Mouse (Mus musculus): ENCODE results near the gene Zfp526.

The Zfp526 gene

DNA sequence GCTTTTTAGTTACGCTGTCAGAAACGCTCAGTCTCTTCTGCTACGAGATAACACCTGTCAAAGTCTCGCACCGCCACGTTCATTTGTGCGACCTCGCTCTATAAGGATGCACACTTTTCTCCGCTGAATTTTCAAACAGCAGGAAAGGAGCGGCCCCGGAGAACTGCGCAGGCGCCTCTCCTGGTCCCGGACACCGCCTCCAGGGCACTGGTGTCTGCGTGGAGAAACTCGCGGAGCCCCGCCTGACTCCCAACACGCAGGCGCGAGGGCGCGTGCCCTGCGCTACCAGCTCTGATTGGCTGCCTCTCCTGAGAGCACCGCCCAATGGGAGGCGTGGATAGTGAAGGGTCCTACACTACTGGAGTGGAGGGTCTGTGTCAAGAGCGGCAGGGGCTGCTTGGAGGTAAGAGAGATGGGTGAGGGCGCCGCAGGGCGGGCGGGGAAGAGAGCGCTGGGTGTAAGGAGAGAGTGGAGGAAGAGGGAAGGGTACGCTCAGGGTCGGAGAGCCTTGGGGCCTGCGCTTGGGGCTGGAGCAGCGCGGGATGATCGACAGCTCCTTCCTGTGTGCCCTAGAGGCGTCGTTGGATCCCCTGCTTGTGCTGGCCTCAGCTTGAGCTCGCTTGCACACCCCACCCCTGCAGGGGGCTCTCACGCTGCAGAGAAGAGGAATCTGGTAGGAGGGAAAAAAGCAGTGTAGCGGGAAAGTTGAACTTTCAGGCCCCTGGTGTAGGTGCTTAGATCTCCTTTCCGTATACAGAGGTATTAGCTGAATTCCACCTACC is at the start of gene Zfp526:
Gene Zfp526, plus strand, starts transcription at position 324 of the 782 bp plus-strand sequence.
- in situ Hi-C loops (cut with MboI; ENCODE audit: low pct_unique_long_range_greater_than_20kb in 1 of 2, low sequenced_read_pairs in 2 of 2, unreplicated experiment in 1 of 2), result no loop called here

- in situ Hi-C loops (cut with MboI; ENCODE audit: low pct_unique_long_range_greater_than_20kb in 1 of 2, low sequenced_read_pairs in 2 of 2, unreplicated experiment in 1 of 2), result no loop called here
Observed at GRCm38 (mm10) chr7:25172669-25173068, 48.6 kb upstream of the Zfp526 start.

- in situ Hi-C loops (cut with MboI; ENCODE audit: low pct_unique_long_range_greater_than_20kb in 1 of 2, low sequenced_read_pairs in 2 of 2, unreplicated experiment in 1 of 2), result no loop called here
Observed at GRCm38 (mm10) chr7:25174343-25174742, 46.9 kb upstream of the Zfp526 start.

- in situ Hi-C loops (cut with MboI; ENCODE audit: low pct_unique_long_range_greater_than_20kb in 1 of 2, low sequenced_read_pairs in 2 of 2, unreplicated experiment in 1 of 2), result no loop called here
Observed at GRCm38 (mm10) chr7:25178317-25178716, 42.9 kb upstream of the Zfp526 start.

GRCm38 (mm10) chr7:25178787-25179605 is 42.2 kb upstream of the Zfp526 start:
- in situ Hi-C loops (cut with MboI; ENCODE audit: low pct_unique_long_range_greater_than_20kb in 1 of 2, low sequenced_read_pairs in 2 of 2, unreplicated experiment in 1 of 2), result no loop called here

- in situ Hi-C loops (cut with MboI; ENCODE audit: low pct_unique_long_range_greater_than_20kb in 1 of 2, low sequenced_read_pairs in 2 of 2, unreplicated experiment in 1 of 2), result loop anchor here (5.0 to 10.0 kb wide), 2 partner anchors 45 to 52 kb away; no protein-coding TSS in a partner anchor
Observed at GRCm38 (mm10) chr7:25179606-25180161, 41.5 kb upstream of the Zfp526 start, which contains the start of gene Pou2f2. Gene Pou2f2, minus strand, starts transcription at chr7:25179726.

DNA sequence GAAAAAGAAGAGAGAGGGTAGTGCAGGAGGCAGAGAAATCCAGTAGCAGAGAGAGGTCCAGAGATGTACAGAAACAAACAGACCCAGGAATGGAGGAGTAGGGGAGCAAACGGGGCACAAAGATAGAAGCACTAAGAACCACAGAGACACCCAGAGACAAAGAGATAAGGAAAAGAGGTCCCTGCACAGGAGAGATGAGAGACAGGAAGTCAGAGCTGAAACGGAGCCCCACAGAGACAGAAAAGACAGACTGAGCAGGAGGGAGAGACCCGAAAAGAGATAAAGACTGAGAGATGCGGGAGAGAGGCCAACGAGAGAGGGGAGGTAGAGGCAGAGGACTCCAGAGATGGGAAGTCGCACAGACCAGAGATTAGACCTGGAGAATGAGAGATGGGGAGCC is 40.7 kb upstream of the Zfp526 start:
- in situ Hi-C loops (cut with MboI; ENCODE audit: low pct_unique_long_range_greater_than_20kb in 1 of 2, low sequenced_read_pairs in 2 of 2, unreplicated experiment in 1 of 2), result loop anchor here (5.0 to 10.0 kb wide), 2 partner anchors 46 to 53 kb away; no protein-coding TSS in a partner anchor

GRCm38 (mm10) chr7:25181331-25181790 is 39.9 kb upstream of the Zfp526 start:
- in situ Hi-C loops (cut with MboI; ENCODE audit: low pct_unique_long_range_greater_than_20kb in 1 of 2, low sequenced_read_pairs in 2 of 2, unreplicated experiment in 1 of 2), result loop anchor here (5.0 to 10.0 kb wide), 2 partner anchors 47 to 54 kb away; no protein-coding TSS in a partner anchor

GRCm38 (mm10) chr7:25181814-25182213 is 39.4 kb upstream of the Zfp526 start:
- in situ Hi-C loops (cut with MboI; ENCODE audit: low pct_unique_long_range_greater_than_20kb in 1 of 2, low sequenced_read_pairs in 2 of 2, unreplicated experiment in 1 of 2), result loop anchor here (5.0 to 10.0 kb wide), 2 partner anchors 47 to 55 kb away; no protein-coding TSS in a partner anchor

GRCm38 (mm10) chr7:25184091-25184490 is 37.1 kb upstream of the Zfp526 start:
- in situ Hi-C loops (cut with MboI; ENCODE audit: low pct_unique_long_range_greater_than_20kb in 1 of 2, low sequenced_read_pairs in 2 of 2, unreplicated experiment in 1 of 2), result loop anchor here (5.0 to 10.0 kb wide), 2 partner anchors 49 to 57 kb away; no protein-coding TSS in a partner anchor

GRCm38 (mm10) chr7:25187662-25188650 is 33.3 kb upstream of the Zfp526 start:
- in situ Hi-C loops (cut with MboI; ENCODE audit: low pct_unique_long_range_greater_than_20kb in 1 of 2, low sequenced_read_pairs in 2 of 2, unreplicated experiment in 1 of 2), result loop anchor here in 1 of 2 experiments (10.0 kb wide), 1 partner anchor 53 kb away; no protein-coding TSS in a partner anchor

DNA sequence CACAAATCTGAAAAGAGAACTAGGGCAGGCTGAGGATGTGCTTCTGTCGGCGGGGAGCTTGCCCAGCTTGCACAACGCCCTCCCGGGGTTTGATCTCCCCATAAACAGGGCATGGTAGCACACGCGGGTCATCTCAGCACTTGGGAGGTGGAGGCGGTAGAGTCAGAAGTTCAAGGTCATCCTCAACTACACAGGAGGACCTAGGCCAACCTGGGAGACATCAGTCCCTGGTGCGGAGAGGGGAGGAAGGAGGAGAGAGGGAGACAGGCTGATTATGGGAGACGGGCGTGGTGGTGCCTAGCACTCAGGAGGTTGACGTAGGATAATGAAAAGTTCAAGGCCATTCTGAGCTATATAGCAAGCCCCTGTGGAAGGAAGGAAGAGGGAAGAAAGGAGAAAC is 30.4 kb upstream of the Zfp526 start:
- in situ Hi-C loops (cut with MboI; ENCODE audit: low pct_unique_long_range_greater_than_20kb in 1 of 2, low sequenced_read_pairs in 2 of 2, unreplicated experiment in 1 of 2), result no loop called here

DNA sequence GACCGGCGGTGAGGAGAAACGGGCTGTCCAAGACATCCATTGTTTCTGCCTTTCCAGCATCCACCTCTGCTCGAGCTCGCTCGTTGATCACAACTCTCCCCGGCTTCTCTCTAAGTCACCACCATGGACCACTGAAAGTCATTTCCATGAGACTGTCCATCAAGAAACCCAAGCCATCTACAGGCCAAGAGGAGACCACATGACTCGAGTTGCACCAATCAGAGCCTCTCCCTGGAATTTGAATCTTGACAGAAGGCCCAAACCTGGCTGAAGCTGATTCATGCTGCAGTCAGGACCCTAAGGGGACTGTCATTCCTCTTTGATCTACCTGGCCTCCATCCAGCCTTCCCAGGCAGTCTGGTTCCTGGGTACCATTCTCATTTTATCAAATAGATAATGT is 29.1 kb upstream of the Zfp526 start:
- in situ Hi-C loops (cut with MboI; ENCODE audit: low pct_unique_long_range_greater_than_20kb in 1 of 2, low sequenced_read_pairs in 2 of 2, unreplicated experiment in 1 of 2), result no loop called here

- in situ Hi-C loops (cut with MboI; ENCODE audit: low pct_unique_long_range_greater_than_20kb in 1 of 2, low sequenced_read_pairs in 2 of 2, unreplicated experiment in 1 of 2), result no loop called here
Observed at GRCm38 (mm10) chr7:25195148-25195547, 26.1 kb upstream of the Zfp526 start.

- in situ Hi-C loops (cut with MboI; ENCODE audit: low pct_unique_long_range_greater_than_20kb in 1 of 2, low sequenced_read_pairs in 2 of 2, unreplicated experiment in 1 of 2), result no loop called here
Observed at GRCm38 (mm10) chr7:25196107-25196506, 25.1 kb upstream of the Zfp526 start.

DNA sequence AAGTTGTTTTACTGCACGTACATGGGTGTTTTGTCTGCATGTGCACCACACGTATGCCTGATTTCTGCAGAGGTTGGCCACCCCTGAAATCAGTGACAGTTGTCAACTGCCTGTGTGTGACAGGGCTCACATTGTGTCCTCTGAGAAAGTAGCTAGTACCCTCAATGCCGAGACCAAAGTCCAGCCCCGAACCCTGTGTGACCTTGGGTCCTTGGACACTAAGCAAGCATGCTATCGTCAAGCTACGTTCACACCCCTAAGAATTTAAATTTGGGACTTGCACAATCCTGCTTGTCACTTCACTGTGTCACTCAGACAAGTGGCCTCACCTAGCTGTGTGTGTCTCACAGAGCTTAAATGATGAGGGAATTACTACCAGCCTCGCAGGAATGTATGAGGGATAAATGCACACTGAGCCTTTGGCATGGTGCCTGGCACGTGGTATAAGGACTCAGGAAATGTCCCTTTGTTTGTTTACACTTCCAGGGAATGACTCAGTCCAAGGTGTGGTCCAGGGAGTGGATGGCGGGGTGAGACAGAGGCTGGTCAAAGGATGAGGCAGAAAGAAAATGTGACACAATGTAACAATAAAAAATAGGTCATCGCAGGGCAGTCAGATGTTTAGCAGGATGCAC is 23.7 kb upstream of the Zfp526 start:
- in situ Hi-C loops (cut with MboI; ENCODE audit: low pct_unique_long_range_greater_than_20kb in 1 of 2, low sequenced_read_pairs in 2 of 2, unreplicated experiment in 1 of 2), result no loop called here

DNA sequence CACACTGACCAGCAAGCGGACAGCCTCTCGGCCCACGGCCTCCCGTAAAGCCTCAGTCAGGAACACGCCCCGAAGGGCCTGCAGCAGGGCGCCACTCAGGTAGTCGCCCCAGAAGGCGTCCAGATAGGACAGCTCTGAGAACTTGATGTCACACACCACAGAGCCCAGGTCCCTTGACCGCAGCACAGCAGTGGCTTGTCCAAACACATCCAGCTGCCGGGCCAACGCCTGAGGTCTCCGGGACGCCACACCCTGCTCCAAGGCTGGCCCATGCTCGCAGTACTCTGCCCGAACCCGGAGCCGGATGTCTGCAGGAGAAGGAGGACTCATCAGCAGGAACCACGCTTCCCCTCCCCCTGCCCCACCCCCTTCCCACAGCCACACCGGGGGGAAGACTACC is 17.6 kb upstream of the Zfp526 start:
- in situ Hi-C loops (cut with MboI; ENCODE audit: low pct_unique_long_range_greater_than_20kb in 1 of 2, low sequenced_read_pairs in 2 of 2, unreplicated experiment in 1 of 2), result no loop called here
